Mouse (Mus musculus): Measurements from ENCODE around the gene Camk2d.

DNA sequence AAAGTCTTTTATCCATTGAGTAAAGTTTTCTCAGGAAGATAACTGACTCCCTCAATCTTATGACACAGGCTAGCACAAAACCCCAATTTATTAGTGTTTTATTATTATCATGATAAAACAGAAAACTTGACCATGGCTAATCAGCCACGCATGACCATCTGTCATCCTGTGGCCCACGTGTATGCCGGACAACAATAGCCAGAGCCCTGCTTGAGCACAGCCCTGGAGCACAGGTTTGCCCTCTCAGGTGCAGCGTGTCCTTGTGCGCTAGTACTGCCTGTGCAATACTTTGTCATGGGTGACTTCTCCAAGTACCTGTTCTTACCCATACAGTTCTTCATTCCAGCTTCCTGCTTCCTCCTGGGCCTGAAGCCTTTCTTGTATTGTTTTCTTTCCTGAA lies 134.3 kb downstream of the Camk2d start:
- TF ChIP-seq CTCF (IDR thresholded peaks at IDR 0.05; ENCODE audit: extremely low read depth, insufficient read depth, insufficient read length, insufficient replicate concordance) (no peak), POLR2A (IDR thresholded peaks at IDR 0.05; ENCODE audit: low read depth, low read length) (no peak)

Measured in spleen, adult 2 months (tissue).